Mouse (Mus musculus): ENCODE data around the gene Ispd. TPM values are rescaled to one million over a fixed set of nuclear protein-coding genes. Genes with fewer than 3 reads are reported as not detected.
"Not testable (repeated sequence)": the region's sequence is repeated elsewhere in the genome, so short reads cannot be mapped to it uniquely, and the experiment has no call there.

Gene Ispd
- total RNA-seq (2021) = 1 to 10 TPM; 3.1 to 3.8 TPM
- long read RNA-seq, experiment 1, partial matches to known transcripts = 0 of 4 reads
- long read RNA-seq, experiment 1, other reads (novel, unspliced or antisense) = 1 of 4 reads
- long read RNA-seq, experiment 2, partial matches to known transcripts = 0 of 5 reads
- long read RNA-seq, experiment 2, other reads (novel, unspliced or antisense) = 2 of 5 reads

GRCm38 (mm10) chr12:36381441-36382340, at the start of gene Ispd, which contains the start of gene D630036H23Rik:
Gene Ispd, plus strand, starts transcription at chr12:36381450.
Gene D630036H23Rik, minus strand, starts transcription at chr12:36382181.
- DNase-seq (ENCODE audit: low spot score) = peak; percentile 75

GRCm38 (mm10) chr12:36332676-36333075, 48.6 kb upstream of the Ispd start:
- no peak for DNase-seq (ENCODE audit: low spot score)

- DNase-seq (ENCODE audit: low spot score) = no peak
Measured at GRCm38 (mm10) chr12:36333837-36334281, 47.4 kb upstream of the Ispd start.

GRCm38 (mm10) chr12:36344131-36344530, 37.1 kb upstream of the Ispd start:
- DNase-seq (ENCODE audit: low spot score) = no peak

GRCm38 (mm10) chr12:36360064-36360463, 21.2 kb upstream of the Ispd start:
- DNase-seq (ENCODE audit: low spot score) = no peak

- no peak for DNase-seq (ENCODE audit: low spot score)
Measured at GRCm38 (mm10) chr12:36360693-36361092, 20.6 kb upstream of the Ispd start.

GRCm38 (mm10) chr12:36364013-36364412, 17.2 kb upstream of the Ispd start:
- DNase-seq (ENCODE audit: low spot score) = no peak

GRCm38 (mm10) chr12:36373237-36373998, 7.8 kb upstream of the Ispd start:
- no peak for DNase-seq (ENCODE audit: low spot score)

- not testable (repeated sequence) for DNase-seq (ENCODE audit: low spot score)
Measured at GRCm38 (mm10) chr12:36376391-36376790, 4.9 kb upstream of the Ispd start.

GRCm38 (mm10) chr12:36380254-36380653, 996 bp upstream of the Ispd start:
- DNase-seq (ENCODE audit: low spot score) = no peak

GRCm38 (mm10) chr12:36380806-36381205, 444 bp upstream of the Ispd start:
- DNase-seq (ENCODE audit: low spot score) = no peak

- DNase-seq (ENCODE audit: low spot score) = no peak
Measured at GRCm38 (mm10) chr12:36385386-36385785, 4.1 kb downstream of the Ispd start.

GRCm38 (mm10) chr12:36386991-36387390, 5.7 kb downstream of the Ispd start:
- DNase-seq (ENCODE audit: low spot score) = no peak

GRCm38 (mm10) chr12:36395115-36395514, 13.9 kb downstream of the Ispd start:
- no peak for DNase-seq (ENCODE audit: low spot score)

- DNase-seq (ENCODE audit: low spot score) = no peak
Measured at GRCm38 (mm10) chr12:36423677-36424076, 42.4 kb downstream of the Ispd start.

GRCm38 (mm10) chr12:36425258-36425657, 44.0 kb downstream of the Ispd start:
- DNase-seq (ENCODE audit: low spot score) = no peak

GRCm38 (mm10) chr12:36426163-36427045, 45.2 kb downstream of the Ispd start:
- no peak for DNase-seq (ENCODE audit: low spot score)

GRCm38 (mm10) chr12:36436956-36437355, 55.7 kb downstream of the Ispd start:
- no peak for DNase-seq (ENCODE audit: low spot score)

- DNase-seq (ENCODE audit: low spot score) = no peak
Measured at GRCm38 (mm10) chr12:36439396-36439795, 58.1 kb downstream of the Ispd start.

GRCm38 (mm10) chr12:36456002-36456401, 74.8 kb downstream of the Ispd start:
- DNase-seq (ENCODE audit: low spot score) = no peak

GRCm38 (mm10) chr12:36457726-36458125, 76.5 kb downstream of the Ispd start:
- DNase-seq (ENCODE audit: low spot score) = no peak
